Mouse (Mus musculus) midbrain, embryonic 11.5 days (tissue): ENCODE results near the gene Tagln2. TPM values are rescaled to one million over a fixed set of nuclear protein-coding genes. Genes with fewer than 3 reads are reported as not detected.

Source experiments
- ATAC-seq: fragments of 200-750 bp; cut with Nextera tagmentation; 2 replicates; pipeline ENCODE4 v1.8.0; 2017; ENCODE audit warnings: moderate TSS enrichment, moderate library complexity; ENCODE audit not compliant: low FRiP score
- DNase-seq: peaks from one replicate; pipeline ENCODE4 v3.0.0; 2015; ENCODE audit warnings: low spot score; ENCODE audit errors: missing footprints
- H3K27ac ChIP-seq: fragments of 300-500 bp; sonication (generic); 2 replicates; pipeline ENCODE4 v1.5.1; 2014; ENCODE audit warnings: low read depth, low read length
- H3K27me3 ChIP-seq: fragments of 300-500 bp; sonication (generic); 2 replicates; pipeline ENCODE4 v1.6.1; 2014; ENCODE audit warnings: mild to moderate bottlenecking, low read length, moderate library complexity, mixed read lengths; ENCODE audit not compliant: control insufficient read depth, insufficient read depth
- H3K36me3 ChIP-seq: fragments of 300-500 bp; sonication (generic); 2 replicates; pipeline ENCODE4 v1.6.1; 2014; ENCODE audit warnings: mild to moderate bottlenecking, low read length, moderate library complexity, mixed read lengths; ENCODE audit not compliant: control insufficient read depth, insufficient read depth
- H3K4me1 ChIP-seq: fragments of 300-500 bp; sonication (generic); 2 replicates; pipeline ENCODE4 v1.6.1; 2014; ENCODE audit warnings: low read length; ENCODE audit not compliant: control insufficient read depth, insufficient read depth
- H3K4me2 ChIP-seq: fragments of 300-500 bp; sonication (generic); 2 replicates; pipeline ENCODE4 v1.6.1; 2014; ENCODE audit warnings: mild to moderate bottlenecking, moderate library complexity
- H3K4me3 ChIP-seq: fragments of 300-500 bp; sonication (generic); 2 replicates; pipeline ENCODE4 v1.5.1; 2014; ENCODE audit warnings: low read depth, low read length
- H3K9ac ChIP-seq: fragments of 300-500 bp; sonication (generic); 2 replicates; pipeline ENCODE4 v1.6.1; 2014; ENCODE audit warnings: low read length
- H3K9me3 ChIP-seq: fragments of 300-500 bp; sonication (generic); 2 replicates; pipeline ENCODE4 v1.6.1; 2016; ENCODE audit warnings: low read length; ENCODE audit not compliant: control insufficient read depth
- WGBS: fragments of 180-500 bp; shearing (Covaris S2); extraction: QIAGEN DNeasy Blood & Tissue Kit; methylation state at CpG from one replicate; pipeline ENCODE4 v1.1.7; 2014; 5-methylcytosine and 5-hydroxymethylcytosine counted together
- polyA plus RNA-seq: library from polyadenylated mRNA; unstranded; fragments of >200 nt; fragmentation: Nextera tagmentation; extraction: Ambion mirVana; gene quantifications from 2 replicates; pipeline ENCODE4 v1.2.1, GENCODE M21; 2014

Gene Tagln2
- polyA plus RNA-seq: 36.3 and 39.1 TPM in 2 replicates

DNA sequence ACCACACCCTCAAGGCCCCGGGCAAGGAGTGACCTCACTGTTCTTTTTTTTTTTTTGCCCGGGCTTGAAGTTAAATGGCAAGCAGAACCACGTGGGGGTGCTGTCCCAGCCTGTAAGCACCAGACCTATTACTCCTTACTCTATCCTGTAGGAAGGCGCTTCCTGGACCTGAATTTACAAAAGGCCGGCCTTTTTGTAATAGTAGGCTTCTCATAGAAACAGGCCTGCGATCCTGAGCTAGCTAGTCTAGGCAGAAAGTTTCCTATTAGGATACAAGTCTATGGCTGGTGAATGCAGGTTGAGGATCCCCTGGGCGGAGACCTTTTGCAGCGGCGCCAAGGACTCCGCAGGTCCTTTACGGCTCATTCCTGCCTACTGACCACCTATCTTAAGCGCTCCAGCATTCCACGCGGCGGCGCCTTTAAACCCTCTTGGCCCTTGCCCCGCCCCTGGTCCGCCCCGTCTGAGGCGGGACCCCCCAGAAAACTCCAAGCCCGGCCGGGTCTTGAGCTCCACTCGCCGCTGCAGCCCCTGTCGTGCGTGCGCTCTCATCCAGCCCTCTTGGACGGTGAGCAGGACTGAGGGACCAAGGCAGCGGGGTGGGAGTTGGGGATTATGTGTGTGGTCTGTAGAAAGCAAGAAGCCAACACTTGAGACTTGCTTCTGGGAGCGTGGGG, at the start of gene Tagln2:
Tagln2 (plus strand) TSS at position 283 of the 677 bp plus-strand sequence.
- peak within 1 kb of the TSS; percentile 54 for H3K4me2 ChIP-seq
- H3K9ac ChIP-seq: peak within 1 kb of the TSS; percentile 49; the same call in 1 of the 2 replicates
- peak within 1 kb of the TSS; percentile 5; the same call in 1 of the 2 replicates for H3K27ac ChIP-seq
- H3K4me3 ChIP-seq: peak within 1 kb of the TSS; percentile 33
- peaks cover 23% of the 10 kb centered on the region for H3K27me3 ChIP-seq
- H3K4me1 ChIP-seq: peaks cover 29% of the 10 kb centered on the region
- under 1% methylated on average over 30 of the region's 30 CpGs for WGBS
- ATAC-seq: peak; percentile 47
- H3K36me3 ChIP-seq: peaks cover 22% of the 10 kb centered on the region
- no peaks in the 10 kb centered on the region for H3K9me3 ChIP-seq
- peak; percentile 96 for DNase-seq

DNA sequence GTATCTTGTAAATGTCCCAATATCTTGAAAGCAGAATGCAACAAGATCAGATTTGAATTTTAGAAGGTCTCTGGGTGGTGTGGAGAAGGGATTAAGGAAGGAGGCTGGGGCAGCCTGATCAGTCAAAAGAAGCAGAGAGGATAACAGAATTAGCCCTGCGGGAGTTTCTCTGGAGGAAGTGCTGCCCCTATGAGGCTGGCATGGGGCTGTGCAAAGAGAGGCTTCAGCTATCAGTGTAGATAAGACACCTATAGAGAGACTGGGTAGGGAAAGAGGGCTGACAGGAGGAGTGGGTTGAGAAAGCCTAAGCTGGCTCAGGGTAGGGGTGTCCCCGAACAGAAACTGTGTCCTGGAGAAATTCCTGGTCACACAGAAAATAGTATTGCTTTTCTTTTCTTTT, 49.6 kb upstream of the Tagln2 start:
- no peak overlapping the region for H3K4me2 ChIP-seq
- H3K4me1 ChIP-seq: no peaks in the 10 kb centered on the region
- H3K9me3 ChIP-seq: no peaks in the 10 kb centered on the region
- no peak overlapping the region for H3K9ac ChIP-seq
- no peaks in the 10 kb centered on the region for H3K27me3 ChIP-seq
- no peak for ATAC-seq
- DNase-seq: no peak
- WGBS: 14% methylated on average over 2 of the region's 2 CpGs
- H3K27ac ChIP-seq: no peak overlapping the region
- no peak overlapping the region for H3K4me3 ChIP-seq
- H3K36me3 ChIP-seq: no peaks in the 10 kb centered on the region

DNA sequence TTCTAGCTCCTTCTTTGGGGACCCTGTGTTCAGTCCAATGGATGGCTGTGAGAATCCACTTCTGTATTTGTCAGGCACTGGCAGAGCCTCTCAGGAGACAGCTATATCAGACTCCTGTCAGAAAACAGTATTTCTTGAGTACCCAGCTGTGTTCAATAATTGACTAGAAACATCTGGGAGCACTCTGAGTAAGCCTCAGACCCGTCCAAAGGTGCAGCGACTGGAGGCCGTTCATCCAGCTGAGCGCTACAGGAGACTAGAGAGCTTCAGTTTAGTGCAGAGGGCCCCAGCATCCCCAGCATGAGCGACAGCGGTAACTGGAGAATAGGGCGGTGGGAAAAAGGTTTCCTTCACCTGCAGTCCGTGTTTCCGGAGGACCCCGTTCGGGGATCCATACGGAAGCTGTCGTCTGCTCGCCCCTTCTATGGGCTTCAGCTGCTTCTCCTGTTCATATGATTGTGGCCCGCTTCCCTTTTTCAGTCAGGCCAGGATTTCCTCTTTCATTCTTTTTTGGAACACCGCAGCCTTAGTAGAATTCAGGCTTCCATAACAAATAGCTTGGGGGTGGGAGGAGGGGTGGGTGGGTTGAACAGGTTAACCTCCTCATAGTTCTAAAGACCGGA, 48.9 kb upstream of the Tagln2 start:
- 40% methylated on average over 17 of the region's 17 CpGs for WGBS
- H3K4me3 ChIP-seq: no peak overlapping the region
- no peak overlapping the region for H3K27ac ChIP-seq
- H3K36me3 ChIP-seq: no peaks in the 10 kb centered on the region
- no peak for ATAC-seq
- no peaks in the 10 kb centered on the region for H3K27me3 ChIP-seq
- H3K4me1 ChIP-seq: no peaks in the 10 kb centered on the region
- H3K4me2 ChIP-seq: no peak overlapping the region
- no peak for DNase-seq
- H3K9me3 ChIP-seq: no peaks in the 10 kb centered on the region
- H3K9ac ChIP-seq: no peak overlapping the region

DNA sequence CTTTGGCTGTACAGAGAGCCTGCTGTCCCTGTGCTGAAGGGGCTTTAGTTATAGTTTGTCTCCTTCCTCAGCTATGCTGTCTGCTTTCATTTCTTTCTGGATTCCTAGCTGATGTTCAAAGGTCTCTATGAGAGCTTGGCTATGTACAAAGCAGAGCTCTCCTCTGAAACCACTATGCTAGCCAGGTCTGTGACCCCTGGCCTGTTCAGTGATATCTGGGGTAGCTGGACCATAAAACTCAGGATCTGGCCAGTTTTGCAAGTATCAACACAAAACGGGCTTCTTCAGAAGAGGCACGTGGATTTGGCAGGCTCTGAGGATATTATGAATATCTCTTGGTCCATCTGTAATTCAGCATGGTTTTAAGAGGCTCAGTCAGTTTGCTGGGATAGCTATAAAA, 46.9 kb upstream of the Tagln2 start:
- WGBS: 78% methylated on average over 2 of the region's 2 CpGs

DNA sequence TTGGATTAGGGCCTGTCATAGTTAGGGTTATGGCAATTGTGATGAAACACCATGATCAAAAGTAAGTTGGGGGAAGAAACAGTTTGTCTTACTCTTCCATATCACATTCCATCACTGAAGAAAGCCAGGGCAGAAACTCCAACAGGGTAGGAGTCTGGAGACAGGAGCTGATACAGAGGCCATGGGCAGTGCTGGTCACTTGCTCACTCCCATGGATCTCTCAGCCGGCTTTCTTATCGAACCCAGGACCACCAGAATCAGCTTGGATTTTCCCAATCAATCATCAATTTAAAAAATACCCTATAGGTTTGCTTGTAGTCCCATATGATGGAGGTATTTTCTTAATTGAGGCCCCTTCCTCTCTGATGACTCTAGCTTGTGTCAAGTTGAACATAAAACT, 46.0 kb upstream of the Tagln2 start:
- 96% methylated on average over 2 of the region's 2 CpGs for WGBS
- Histone ChIP-seq H3K27ac (no peak overlapping the region), H3K9ac (no peak overlapping the region), H3K9me3 (no peaks in the 10 kb centered on the region), H3K4me3 (no peak overlapping the region), H3K36me3 (no peaks in the 10 kb centered on the region), H3K4me1 (no peaks in the 10 kb centered on the region), H3K27me3 (no peaks in the 10 kb centered on the region), H3K4me2 (no peak overlapping the region)
- peak; percentile 62 for DNase-seq
- no peak for ATAC-seq

More for the DNA sequence above, 46.9 kb upstream of the Tagln2 start:
- Histone ChIP-seq H3K36me3 (no peaks in the 10 kb centered on the region), H3K27me3 (no peaks in the 10 kb centered on the region), H3K4me2 (no peak overlapping the region), H3K27ac (no peak overlapping the region), H3K9me3 (no peaks in the 10 kb centered on the region), H3K9ac (no peak overlapping the region), H3K4me3 (no peak overlapping the region), H3K4me1 (no peaks in the 10 kb centered on the region)
- peak; percentile 35 for DNase-seq
- ATAC-seq: no peak

DNA sequence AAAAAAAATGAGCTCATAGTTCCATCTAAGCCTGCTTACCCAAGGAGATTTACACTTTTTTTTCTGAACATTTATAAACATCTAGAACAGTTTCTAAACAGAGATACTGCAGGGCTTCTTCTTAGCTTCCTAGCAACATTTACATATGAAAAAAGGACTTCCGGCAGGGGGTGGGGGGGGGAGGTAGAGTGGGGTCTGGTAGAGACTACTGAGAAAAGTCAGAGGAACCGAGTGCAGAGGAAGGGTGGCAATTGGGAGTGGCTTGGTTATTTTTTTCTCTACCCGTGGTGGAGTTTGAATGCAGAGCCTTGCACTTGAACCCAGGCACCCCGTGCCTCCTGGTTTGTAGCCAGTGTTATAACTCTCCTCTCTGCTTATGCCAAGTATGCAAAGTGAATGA, 44.4 kb upstream of the Tagln2 start:
- Histone ChIP-seq H3K36me3 (no peaks in the 10 kb centered on the region), H3K4me3 (no peak overlapping the region), H3K9me3 (no peaks in the 10 kb centered on the region), H3K27ac (no peak overlapping the region), H3K4me2 (no peak overlapping the region), H3K4me1 (no peaks in the 10 kb centered on the region), H3K9ac (no peak overlapping the region), H3K27me3 (no peaks in the 10 kb centered on the region)
- ATAC-seq: no peak
- 13% methylated on average over 4 of the region's 4 CpGs for WGBS
- no peak for DNase-seq

DNA sequence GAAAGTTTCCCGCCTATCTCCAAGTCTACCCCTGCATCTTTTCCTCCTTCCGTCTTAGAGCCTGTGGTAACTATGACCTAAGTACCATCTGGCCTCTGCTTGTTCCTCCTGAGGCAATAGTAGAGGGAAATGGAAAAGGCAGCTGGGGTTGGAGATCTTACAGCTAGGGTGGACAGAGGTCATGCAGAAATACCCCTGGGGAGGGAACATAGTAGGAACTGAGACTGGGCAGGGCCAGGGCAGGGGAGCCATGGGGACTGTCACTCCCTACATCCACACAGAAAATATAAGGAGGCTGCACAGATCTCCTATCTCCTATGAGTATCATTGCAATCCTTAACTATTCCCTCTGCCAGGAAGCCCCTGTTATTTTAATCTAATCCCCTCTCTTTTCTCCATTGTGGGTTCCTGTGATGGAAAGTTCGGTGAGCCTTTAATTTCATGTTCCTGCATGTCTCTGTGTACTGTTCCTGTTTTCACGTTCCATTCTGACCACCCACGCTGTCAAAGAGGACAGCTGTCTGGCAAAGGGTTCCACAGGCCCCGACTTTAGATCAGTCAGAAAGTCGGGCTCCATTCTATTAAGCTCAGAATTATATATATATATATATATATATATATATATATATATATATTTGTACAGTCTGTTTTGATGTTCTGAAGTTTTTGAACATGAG, 43.7 kb upstream of the Tagln2 start:
- Histone ChIP-seq H3K27me3 (no peaks in the 10 kb centered on the region), H3K4me1 (no peaks in the 10 kb centered on the region), H3K9ac (no peak overlapping the region), H3K4me3 (no peak overlapping the region), H3K4me2 (no peak overlapping the region), H3K9me3 (no peaks in the 10 kb centered on the region), H3K27ac (no peak overlapping the region), H3K36me3 (no peaks in the 10 kb centered on the region)
- DNase-seq: no peak
- WGBS: 73% methylated on average over 7 of the region's 7 CpGs
- no peak for ATAC-seq

DNA sequence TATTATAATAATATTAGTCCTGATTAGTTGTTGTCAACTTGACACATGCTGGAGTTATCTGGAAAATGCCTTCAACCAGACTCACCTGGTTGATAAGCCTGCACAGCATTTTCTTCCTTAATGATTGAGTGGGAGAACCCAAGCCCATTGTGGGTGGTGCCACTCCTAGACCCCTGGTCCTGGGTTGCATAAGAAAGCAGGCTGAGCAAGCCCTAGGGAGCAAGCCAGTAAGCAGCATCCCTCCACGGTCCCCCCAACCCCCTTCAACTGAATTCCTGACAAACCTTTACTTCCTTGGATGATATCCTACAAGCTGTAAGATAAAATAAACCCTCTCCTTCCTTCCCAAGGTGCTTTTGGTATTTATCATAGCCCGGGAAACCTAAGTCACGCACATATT, 42.7 kb upstream of the Tagln2 start:
- Histone ChIP-seq H3K27me3 (no peaks in the 10 kb centered on the region), H3K4me3 (no peak overlapping the region), H3K4me2 (no peak overlapping the region), H3K9me3 (no peaks in the 10 kb centered on the region), H3K4me1 (no peaks in the 10 kb centered on the region), H3K27ac (no peak overlapping the region), H3K36me3 (no peaks in the 10 kb centered on the region), H3K9ac (no peak overlapping the region)
- no peak for DNase-seq
- no peak for ATAC-seq
- WGBS: 90% methylated on average over 3 of the region's 3 CpGs

DNA sequence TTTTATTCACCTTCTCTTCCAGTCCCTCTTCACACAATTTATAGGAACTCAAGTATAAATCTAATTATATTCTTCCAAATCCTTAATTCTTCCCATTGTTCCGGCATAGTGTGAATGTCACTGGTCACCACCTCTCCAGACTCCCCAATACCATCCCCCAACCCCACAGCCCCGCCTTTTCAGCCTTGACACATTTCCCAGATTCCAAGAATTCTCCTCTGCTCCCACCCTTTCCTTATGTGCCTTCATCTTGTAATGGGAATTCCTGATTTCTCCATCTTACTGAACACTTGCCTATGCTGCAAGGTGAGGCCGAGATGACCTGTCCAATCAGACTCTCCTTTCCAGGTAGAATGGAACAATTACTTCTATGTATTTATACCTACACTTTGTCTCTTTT, 41.8 kb upstream of the Tagln2 start:
- Histone ChIP-seq H3K4me3 (no peak overlapping the region), H3K4me2 (no peak overlapping the region), H3K9me3 (no peaks in the 10 kb centered on the region), H3K27me3 (no peaks in the 10 kb centered on the region), H3K4me1 (no peaks in the 10 kb centered on the region), H3K36me3 (no peaks in the 10 kb centered on the region), H3K27ac (no peak overlapping the region), H3K9ac (no peak overlapping the region)
- DNase-seq (no peak), ATAC-seq (no peak)
- 92% methylated on average over 3 of the region's 3 CpGs for WGBS
